Mouse (Mus musculus) kidney, adult 2 months (tissue): ENCODE data around the gene Padi2. TPM values are rescaled to one million over a fixed set of nuclear protein-coding genes. Genes with fewer than 3 reads are reported as not detected.

Source experiments
- DNase-seq: peaks from one replicate; pipeline ENCODE4 v3.0.0; 2021
- H3K27ac ChIP-seq: fragments of 200-500 bp; 2 replicates; pipeline ENCODE4 v1.5.1; 2012; ENCODE audit warnings: low read depth, low read length, control low read depth, inconsistent platforms; ENCODE audit not compliant: insufficient read depth
- H3K27me3 ChIP-seq: fragments of 200-500 bp; replicated peaks from 2 replicates; pipeline ENCODE4 v1.6.1; 2012; ENCODE audit warnings: mild to moderate bottlenecking, moderate library complexity, low read length, inconsistent platforms; ENCODE audit not compliant: control insufficient read depth, insufficient read depth
- H3K36me3 ChIP-seq: fragments of 200-500 bp; 2 replicates; pipeline ENCODE4 v1.6.1; 2012; ENCODE audit warnings: mild to moderate bottlenecking, moderate library complexity, low read length, inconsistent platforms; ENCODE audit not compliant: control insufficient read depth, insufficient read depth
- H3K4me1 ChIP-seq: fragments of 200-500 bp; 2 replicates; pipeline ENCODE4 v1.6.1; 2011; ENCODE audit warnings: low read length; ENCODE audit not compliant: control insufficient read depth, insufficient read depth
- H3K4me3 ChIP-seq: fragments of 200-500 bp; 2 replicates; pipeline ENCODE4 v1.5.1; 2011; ENCODE audit warnings: mild to moderate bottlenecking, low read depth, low read length, control low read depth; ENCODE audit not compliant: insufficient read depth
- CTCF ChIP-seq: fragments of 200-500 bp; conservative IDR thresholded peaks from 2 replicates; pipeline ENCODE4 v1.5.1; 2011; ENCODE audit warnings: low read depth, mild to moderate bottlenecking, control low read depth, low read length, moderate library complexity, mixed read lengths; ENCODE audit not compliant: insufficient read depth, insufficient read length
- POLR2A ChIP-seq: fragments of 200-500 bp; IDR thresholded peaks from one replicate; pipeline ENCODE4 v1.6.1; 2011; ENCODE audit warnings: low read depth, low read length, control low read depth
- WGBS: fragments of 180-500 bp; shearing (Covaris S2); methylation state at CpG from one replicate; pipeline ENCODE4 v1.1.7; 2018; 5-methylcytosine and 5-hydroxymethylcytosine counted together
- polyA plus RNA-seq: library from polyadenylated mRNA; depleted of rRNA; stranded (reverse); fragments of >200 nt; gene quantifications from 2 replicates; pipeline ENCODE4 v1.2.3, GENCODE M21; 2012; rRNA removed

Padi2 gene
- polyA plus RNA-seq, 1 experiment: 5.1 TPM

- H3K27ac ChIP-seq: 0 out of 2 replicates have a peak overlapping the region, but pooled peaks have one; percentile 9
- no peak for DNase-seq
These were observed 82.7 kb downstream of the Padi2 start for GRCm38 (mm10) chr4:140988706-140989290.

GRCm38 (mm10) chr4:140989447-140989846 lies 83.3 kb downstream of the Padi2 start:
- no peak for TF ChIP-seq CTCF
- no peak for TF ChIP-seq POLR2A
- no peak overlapping the region for H3K4me3 ChIP-seq
- no peaks in the 10 kb centered on the region for H3K27me3 ChIP-seq
- peaks cover 2% of the 10 kb centered on the region; the same call in 1 of the 2 replicates for H3K4me1 ChIP-seq
- DNase-seq: no peak
- WGBS: 90% methylated on average over 14 of the region's 14 CpGs
- H3K36me3 ChIP-seq: no peaks in the 10 kb centered on the region
- no peak overlapping the region for H3K27ac ChIP-seq

More at GRCm38 (mm10) chr4:140988706-140989290, 82.7 kb downstream of the Padi2 start:
- no peak for TF ChIP-seq POLR2A
- no peak for TF ChIP-seq CTCF
- 62% methylated on average over 7 of the region's 7 CpGs for WGBS
- Histone ChIP-seq H3K27me3 (no peaks in the 10 kb centered on the region), H3K36me3 (no peaks in the 10 kb centered on the region), H3K4me1 (peaks cover 2% of the 10 kb centered on the region; the same call in 1 of the 2 replicates), H3K4me3 (no peak overlapping the region)

- Histone ChIP-seq H3K4me3 (no peak overlapping the region), H3K36me3 (no peaks in the 10 kb centered on the region; the same call in 1 of the 2 replicates), H3K4me1 (peaks cover 2% of the 10 kb centered on the region; the same call in 1 of the 2 replicates), H3K27ac (no peak overlapping the region), H3K27me3 (no peaks in the 10 kb centered on the region)
- WGBS: 90% methylated on average over 20 of the region's 20 CpGs
- TF ChIP-seq POLR2A (no peak), CTCF (no peak)
- DNase-seq: no peak
These were observed 86.1 kb downstream of the Padi2 start for GRCm38 (mm10) chr4:140992215-140992614.

- no peaks in the 10 kb centered on the region; the same call in 1 of the 2 replicates for H3K36me3 ChIP-seq
- WGBS: 70% methylated on average over 8 of the region's 8 CpGs
- DNase-seq: no peak
- no peaks in the 10 kb centered on the region for H3K4me1 ChIP-seq
- TF ChIP-seq CTCF (no peak), POLR2A (no peak)
- no peak overlapping the region for H3K27ac ChIP-seq
- H3K4me3 ChIP-seq: no peak overlapping the region
- no peaks in the 10 kb centered on the region for H3K27me3 ChIP-seq
These were observed 87.7 kb downstream of the Padi2 start for GRCm38 (mm10) chr4:140993846-140994245.

GRCm38 (mm10) chr4:140995811-140996210 lies 89.7 kb downstream of the Padi2 start:
- no peak for TF ChIP-seq CTCF
- TF ChIP-seq POLR2A: no peak
- H3K4me3 ChIP-seq: no peak overlapping the region
- no peaks in the 10 kb centered on the region for H3K27me3 ChIP-seq
- no peak for DNase-seq
- 83% methylated on average over 8 of the region's 8 CpGs for WGBS
- no peaks in the 10 kb centered on the region; the same call in 1 of the 2 replicates for H3K36me3 ChIP-seq
- no peaks in the 10 kb centered on the region for H3K4me1 ChIP-seq
- no peak overlapping the region for H3K27ac ChIP-seq

- Histone ChIP-seq H3K27ac (no peak overlapping the region), H3K27me3 (no peaks in the 10 kb centered on the region), H3K36me3 (no peaks in the 10 kb centered on the region; the same call in 1 of the 2 replicates), H3K4me1 (no peaks in the 10 kb centered on the region), H3K4me3 (no peak overlapping the region)
- TF ChIP-seq POLR2A (no peak), CTCF (no peak)
- 97% methylated on average over 9 of the region's 9 CpGs for WGBS
- no peak for DNase-seq
These were observed 90.7 kb downstream of the Padi2 start for GRCm38 (mm10) chr4:140996812-140997211.

Other genes starting within 250 kb of the Padi2 start
- 42.0 and 56.2 TPM in 2 replicates for gene Arhgef10l, start 240.3 kb upstream of the Padi2 start, polyA plus RNA-seq
- 18.7 and 20.9 TPM in 2 replicates for gene Rcc2, start 205.8 kb upstream of the Padi2 start, polyA plus RNA-seq
- not detected in 2 replicates for gene Padi6, start 163.7 kb upstream of the Padi2 start, polyA plus RNA-seq
- 0.38 and 0.44 TPM in 2 replicates for gene Padi4, start 132.1 kb upstream of the Padi2 start, polyA plus RNA-seq
- gene Padi3, start 95.7 kb upstream of the Padi2 start, polyA plus RNA-seq: 0.03 TPM in 2 replicates
- gene Padi1, start 60.6 kb upstream of the Padi2 start, polyA plus RNA-seq: 0.13 and 0.23 TPM in 2 replicates
- gene Sdhb, start 54.9 kb downstream of the Padi2 start, polyA plus RNA-seq: 655 and 703 TPM in 2 replicates
- 46.3 and 56.0 TPM in 2 replicates for gene Atp13a2, start 80.5 kb downstream of the Padi2 start, polyA plus RNA-seq
- 14.9 and 18.0 TPM in 2 replicates for gene Mfap2, start 104.1 kb downstream of the Padi2 start, polyA plus RNA-seq
- gene Crocc, start 154.2 kb downstream of the Padi2 start, polyA plus RNA-seq: 34.7 and 41.8 TPM in 2 replicates
- 60.3 and 64.9 TPM in 2 replicates for gene Necap2, start 172.0 kb downstream of the Padi2 start, polyA plus RNA-seq
- gene Spata21, start 182.0 kb downstream of the Padi2 start, polyA plus RNA-seq: 0.03 and 0.26 TPM in 2 replicates
- 59.3 and 60.3 TPM in 2 replicates for gene Szrd1, start 233.4 kb downstream of the Padi2 start, polyA plus RNA-seq
- gene Fbxo42, start 241.6 kb downstream of the Padi2 start, polyA plus RNA-seq: 11.7 and 13.0 TPM in 2 replicates